Mouse (Mus musculus) retina, adult 2 months (tissue): ENCODE results near the gene Usp17lb.
"Not testable (repeated sequence)": the region's sequence is repeated elsewhere in the genome, so short reads cannot be mapped to it uniquely, and the experiment has no call there.

Source experiments
- DNase-seq: peaks from one replicate; pipeline ENCODE4 v3.0.0-alpha.2; 2012; ENCODE audit warnings: low read depth, low spot score

The Usp17lb gene

DNA sequence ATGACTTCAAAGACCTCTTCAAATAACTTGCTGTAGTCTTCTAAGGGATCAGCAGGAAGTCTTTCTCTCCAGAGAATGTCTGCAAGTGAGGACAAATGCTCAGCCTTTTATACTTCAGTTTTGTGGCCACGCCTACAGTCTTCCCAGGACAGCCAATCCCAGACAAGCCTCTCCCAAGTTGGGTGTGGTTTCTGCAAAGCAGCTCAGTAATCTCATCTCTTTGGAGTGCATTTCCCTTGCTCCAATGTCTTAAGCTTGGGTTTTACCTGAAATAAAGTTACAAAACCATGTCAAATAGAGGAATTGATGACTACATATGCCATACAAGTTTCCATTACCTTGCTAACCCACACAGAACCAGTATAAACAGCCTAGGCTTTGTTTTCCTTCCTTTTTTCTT is at the start of gene Usp17lb:
TSS of gene Usp17lb (minus strand) at position 101 of the 400 bp plus-strand sequence.
- DNase-seq = no peak

DNA sequence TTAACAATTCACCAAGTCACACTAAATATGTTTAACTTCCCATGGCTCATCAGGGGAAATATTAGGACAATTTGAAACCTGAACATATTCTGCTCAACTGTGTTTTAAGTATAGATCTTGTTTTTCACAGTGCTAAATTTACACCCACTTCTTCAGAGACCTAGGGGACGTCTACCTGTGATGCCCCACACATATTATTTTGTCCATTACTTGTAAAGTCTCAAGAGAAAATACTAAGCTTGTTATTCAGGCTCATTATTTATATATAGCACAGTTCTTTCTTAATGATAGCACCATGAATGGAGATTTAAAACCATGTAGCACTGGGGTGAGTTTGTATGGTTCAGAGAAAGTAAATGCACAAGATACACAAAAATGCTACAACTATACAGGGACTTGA is 35.3 kb upstream of the Usp17lb start, which contains the start of gene Olfr665:
TSS of gene Olfr665 (plus strand) at position 301 of the 400 bp plus-strand sequence.
- no peak for DNase-seq

DNA sequence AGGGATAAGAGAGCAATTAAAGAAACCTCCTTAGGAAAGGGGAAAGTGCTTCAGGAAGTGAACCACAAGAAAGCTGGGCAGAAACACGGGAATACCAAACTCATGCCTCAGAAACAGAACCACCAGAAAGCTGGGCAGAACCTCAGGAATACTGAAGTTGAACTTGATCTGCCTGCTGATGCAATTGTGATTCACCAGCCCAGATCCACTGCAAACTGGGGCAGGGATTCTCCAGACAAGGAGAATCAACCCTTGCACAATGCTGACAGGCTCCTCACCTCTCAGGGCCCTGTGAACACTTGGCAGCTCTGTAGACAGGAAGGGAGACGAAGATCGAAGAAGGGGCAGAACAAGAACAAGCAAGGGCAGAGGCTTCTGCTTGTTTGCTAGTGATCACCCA is 19.0 kb upstream of the Usp17lb start:
- no peak for DNase-seq

DNA sequence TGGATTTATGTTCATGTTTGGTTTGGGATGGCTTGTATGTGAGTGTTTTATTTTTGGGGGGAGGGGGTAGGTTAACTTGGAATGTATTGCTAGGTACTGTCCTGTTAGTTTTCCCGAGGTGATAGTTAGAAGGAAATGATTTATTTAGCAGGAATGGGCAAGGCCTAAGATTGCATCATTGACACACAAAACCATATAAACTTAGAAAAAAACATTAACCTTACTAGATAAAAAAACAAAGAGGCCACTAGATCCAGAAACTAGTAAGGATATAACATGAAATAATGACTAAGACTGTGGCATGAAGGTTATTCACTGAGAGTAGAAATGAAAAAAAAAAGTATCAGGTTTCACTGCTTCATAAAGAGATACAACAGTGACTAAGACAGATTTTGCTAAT is 15.3 kb upstream of the Usp17lb start:
- no peak for DNase-seq

GRCm38 (mm10) chr7:104856709-104857108 is 14.3 kb upstream of the Usp17lb start, which contains the start of gene Usp17la:
Gene Usp17la (plus strand): TSS chr7:104857009.
- DNase-seq = not testable (repeated sequence)

DNA sequence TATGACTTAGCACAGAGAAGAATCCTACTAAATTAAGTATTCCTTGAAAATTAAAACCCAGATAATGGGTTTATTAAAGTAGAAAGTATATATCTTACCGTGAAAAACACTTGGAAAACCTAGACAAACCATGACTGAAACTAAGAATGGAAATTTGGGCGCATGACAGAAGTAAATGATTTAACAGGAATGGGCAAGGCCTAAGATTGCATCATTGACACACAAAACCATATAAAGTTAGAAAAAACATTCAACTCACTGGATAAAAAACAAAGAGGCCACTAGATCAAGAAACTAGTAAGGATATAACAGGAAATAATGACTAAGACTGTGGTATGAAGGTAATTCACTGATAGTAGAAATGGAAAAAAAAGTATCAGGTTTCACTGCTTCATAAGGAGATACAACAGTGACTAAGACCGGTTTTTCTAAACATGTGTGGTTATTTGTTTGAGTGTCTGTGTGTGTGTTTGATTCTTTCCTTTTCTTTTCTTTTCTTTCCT is 12.9 kb upstream of the Usp17lb start:
- no peak for DNase-seq

DNA sequence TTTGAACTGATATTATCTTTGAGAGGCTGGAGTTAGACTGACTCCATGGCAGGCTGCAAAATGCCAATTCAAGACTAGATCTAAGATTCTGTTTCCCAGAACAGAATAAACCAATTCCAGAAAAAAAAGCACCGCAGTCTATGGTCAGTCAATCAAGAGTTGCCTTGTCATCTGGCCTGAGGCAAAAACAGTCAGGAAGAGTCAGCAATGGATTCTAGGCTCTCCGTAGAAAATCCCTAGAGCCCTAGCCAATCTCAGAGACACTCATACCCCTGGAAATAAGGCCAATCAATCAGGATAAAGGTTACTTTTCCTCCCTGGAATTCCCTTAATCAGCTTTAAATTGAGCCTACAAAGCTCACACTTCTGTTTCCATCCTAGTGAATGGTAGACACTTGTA is 9.1 kb upstream of the Usp17lb start:
- not testable (repeated sequence) for DNase-seq

- DNase-seq = no peak
Measured at GRCm38 (mm10) chr7:104843731-104844287, 1.4 kb upstream of the Usp17lb start.

GRCm38 (mm10) chr7:104810335-104810734 is 32.1 kb downstream of the Usp17lb start:
- DNase-seq = not testable (repeated sequence)

DNA sequence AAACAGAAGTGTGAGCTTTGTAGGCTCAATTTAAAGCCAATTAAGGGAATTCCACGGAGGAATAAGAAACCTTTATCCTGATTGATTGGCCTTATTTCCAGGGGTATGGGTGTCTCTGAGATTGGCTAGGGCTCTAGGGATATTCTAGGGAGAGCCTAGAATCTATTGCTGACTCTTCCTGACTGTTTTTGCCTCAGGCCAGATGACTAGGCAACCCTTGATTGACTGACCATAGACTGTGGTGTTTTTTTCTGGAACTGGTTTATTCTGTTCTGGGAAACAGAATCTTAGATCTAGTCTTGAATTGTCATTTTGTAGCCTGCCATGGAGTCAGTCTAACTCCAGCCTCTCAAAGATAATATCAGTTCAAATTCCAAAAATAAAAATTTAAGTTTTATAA is 51.6 kb downstream of the Usp17lb start:
- DNase-seq = no peak
